13 mouse cellular contexts compared by ENCODE assay signal in genomic region chr19:29127331-29127730, GRCm38 (mm10).
"Had no signal": no experiment of that assay in that cellular context is flagged by ENCODE, and none has a peak within 500 bp of the region (broad histone marks: within the 10 kb centered on the region; RNA-seq: fewer than 3 reads in every experiment).

No protein-coding gene starts in this region.

- H3K4me2 ChIP-seq: limb, embryonic 13.5 days; neural tube, embryonic 15.5 days had no signal

- H3K9me3 ChIP-seq: limb, embryonic 13.5 days; midbrain, embryonic 10.5 days; neural tube, embryonic 15.5 days had no signal

- H3K27me3 ChIP-seq: limb, embryonic 13.5 days; neural tube, embryonic 15.5 days had no signal

- H3K9ac ChIP-seq: limb, embryonic 13.5 days; neural tube, embryonic 15.5 days had no signal

- DNase-seq: kidney, adult 18-20 months; kidney, postnatal 14 days; left cerebral cortex, postnatal 4 days; lung, adult 2 months; lung, postnatal 4 days; midbrain, embryonic 14.5 days; right cerebral cortex, adult 18-20 months; right cerebral cortex, postnatal 25 days; thymus, postnatal 4 days had no signal

- H3K4me3 ChIP-seq: limb, embryonic 13.5 days; midbrain, embryonic 10.5 days; myocyte; neural tube, embryonic 15.5 days had no signal

- H3K4me1 ChIP-seq: limb, embryonic 13.5 days; neural tube, embryonic 15.5 days had no signal

- H3K27ac ChIP-seq: limb, embryonic 13.5 days; midbrain, embryonic 10.5 days; neural tube, embryonic 15.5 days had no signal
